30 mouse cellular contexts compared by ENCODE assay signal in the genomic region with DNA sequence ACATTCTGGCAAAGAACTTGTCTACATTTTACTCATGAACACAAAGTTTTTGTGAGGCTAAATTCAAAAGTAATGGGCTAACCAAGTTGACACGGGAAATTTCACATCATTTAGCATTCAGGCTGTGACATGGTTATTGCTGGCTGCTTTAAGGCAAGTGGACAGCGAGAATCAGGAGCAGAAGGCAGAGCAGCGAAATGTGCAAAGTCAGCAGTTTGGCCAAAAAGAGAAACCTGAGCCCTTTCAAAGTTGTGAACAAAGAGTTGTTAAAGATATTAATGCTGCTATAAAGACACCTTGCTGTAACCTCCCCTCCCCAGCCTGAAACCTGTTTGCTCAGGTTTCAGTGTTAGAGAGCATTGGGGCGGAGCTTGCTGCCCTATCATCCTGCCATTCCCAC.
"Had no signal": no experiment of that assay in that cellular context is flagged by ENCODE, and none has a peak within 500 bp of the region (broad histone marks: within the 10 kb centered on the region; RNA-seq: fewer than 3 reads in every experiment).

No protein-coding gene starts in this region.

- H3K4me3 ChIP-seq: heart, embryonic 12.5 days; heart, embryonic 13.5 days; heart, embryonic 15.5 days; hindbrain, embryonic 10.5 days; hindbrain, embryonic 12.5 days; hindbrain, embryonic 13.5 days; hindbrain, embryonic 15.5 days; intestine, embryonic 15.5 days; kidney, embryonic 15.5 days; layer of hippocampus, adult 2 months; left cerebral cortex, adult 2 months had no signal

- H3K27ac ChIP-seq: heart, embryonic 13.5 days; heart, embryonic 15.5 days; hindbrain, embryonic 10.5 days; hindbrain, embryonic 12.5 days; hindbrain, embryonic 13.5 days; hindbrain, embryonic 14.5 days; hindbrain, embryonic 15.5 days; hindbrain, postnatal 0 days; intestine, embryonic 15.5 days; kidney, embryonic 15.5 days; kidney, postnatal 0 days; layer of hippocampus, adult 2 months; left cerebral cortex, adult 2 months had no signal

- H3K27me3 ChIP-seq: heart, embryonic 12.5 days; heart, embryonic 13.5 days; heart, embryonic 15.5 days; hindbrain, embryonic 12.5 days; hindbrain, embryonic 13.5 days; hindbrain, embryonic 15.5 days; intestine, embryonic 15.5 days; kidney, embryonic 15.5 days had no signal

- DNase-seq: heart, postnatal 10 days; heart, postnatal 14 days; heart, postnatal 36 days; heart, postnatal 4 days; kidney, adult 11 months; kidney, adult 18-20 months; kidney, adult 2 months; kidney, adult 8-10 months; kidney, adult 9 months; kidney, postnatal 10 days; kidney, postnatal 14 days; kidney, postnatal 25 days; kidney, postnatal 36 days; kidney, postnatal 4 days; layer of hippocampus, adult 9-11 months; layer of hippocampus, postnatal 36 days had no signal

- H3K9ac ChIP-seq: heart, embryonic 12.5 days; heart, embryonic 13.5 days; heart, embryonic 15.5 days; hindbrain, embryonic 12.5 days; hindbrain, embryonic 13.5 days; hindbrain, embryonic 14.5 days; hindbrain, embryonic 15.5 days; intestine, embryonic 15.5 days; kidney, embryonic 15.5 days had no signal

- H3K4me1 ChIP-seq: heart, embryonic 12.5 days; heart, embryonic 13.5 days; heart, embryonic 15.5 days; hindbrain, embryonic 10.5 days; hindbrain, embryonic 12.5 days; hindbrain, embryonic 13.5 days; hindbrain, embryonic 15.5 days; intestine, embryonic 15.5 days; kidney, embryonic 15.5 days had no signal

- H3K36me3 ChIP-seq: heart, embryonic 12.5 days; heart, embryonic 13.5 days; heart, embryonic 15.5 days; hindbrain, embryonic 10.5 days; hindbrain, embryonic 12.5 days; hindbrain, embryonic 13.5 days; hindbrain, embryonic 15.5 days; intestine, embryonic 15.5 days; kidney, embryonic 15.5 days had no signal

- H3K9me3 ChIP-seq: heart, embryonic 13.5 days; heart, embryonic 15.5 days; hindbrain, embryonic 10.5 days; hindbrain, embryonic 12.5 days; hindbrain, embryonic 13.5 days; hindbrain, embryonic 15.5 days; intestine, embryonic 15.5 days; kidney, embryonic 15.5 days had no signal

- H3K4me2 ChIP-seq: heart, embryonic 12.5 days; heart, embryonic 13.5 days; heart, embryonic 15.5 days; hindbrain, embryonic 12.5 days; hindbrain, embryonic 13.5 days; hindbrain, embryonic 14.5 days; hindbrain, embryonic 15.5 days; intestine, embryonic 15.5 days; kidney, embryonic 15.5 days had no signal
